Mouse (Mus musculus) stomach, postnatal 0 days (tissue): ENCODE results near the gene Snx12.

ENCODE experiments used
- CTCF ChIP-seq: IDR thresholded peaks from 2 replicates; pipeline ENCODE4 v1.5.1; 2016; ENCODE audit warnings: antibody characterized with exemption, low read depth, mild to moderate bottlenecking, moderate library complexity
- EP300 ChIP-seq: optimal IDR thresholded peaks from 2 replicates; pipeline ENCODE3; 2016; ENCODE audit warnings: antibody characterized with exemption

- TF ChIP-seq CTCF (no peak), EP300 (no peak)
Measured at GRCm38 (mm10) chrX:101157488-101157887, 64.9 kb downstream of the Snx12 start.
